Mouse (Mus musculus) myocyte (in vitro differentiated cells): Measurements from ENCODE around the gene Bcas3.

ENCODE experiments used
- E2F4 ChIP-seq: IDR thresholded peaks from one replicate; pipeline ENCODE4 v1.6.1; 2011; ENCODE audit warnings: mild to moderate bottlenecking, control low read depth, moderate library complexity; ENCODE audit not compliant: insufficient read depth
- POLR2A ChIP-seq: IDR thresholded peaks from one replicate; pipeline ENCODE4 v1.6.1; 2011; ENCODE audit warnings: low read depth, mild to moderate bottlenecking, control low read depth, moderate library complexity; ENCODE audit not compliant: insufficient read length
- TCF12 ChIP-seq: IDR thresholded peaks from one replicate; pipeline ENCODE4 v1.6.1; 2011; ENCODE audit warnings: mild to moderate bottlenecking, control low read depth; ENCODE audit not compliant: poor library complexity, insufficient read depth, severe bottlenecking
- USF1 ChIP-seq: IDR thresholded peaks from one replicate; pipeline ENCODE4 v1.6.1; 2011; ENCODE audit warnings: low read depth, mild to moderate bottlenecking, control low read depth, moderate library complexity

- TF ChIP-seq TCF12: no peak
- TF ChIP-seq POLR2A: no peak
- no peak for TF ChIP-seq USF1
- TF ChIP-seq E2F4: no peak
Observed at GRCm38 (mm10) chr11:85823181-85823580, 470.2 kb downstream of the Bcas3 start.
